Mouse (Mus musculus) CD4-positive, CD25-positive, alpha-beta regulatory T cell, adult 4 months (primary cell): ENCODE results near the gene Hecw2. TPM values are rescaled to one million over a fixed set of nuclear protein-coding genes. Genes with fewer than 3 reads are reported as not detected.

Source experiments
- ATAC-seq: one replicate; pipeline ENCODE4 v1.8.0; 2017
- polyA plus RNA-seq, 2 experiments: library from polyadenylated mRNA; unstranded; fragments of 100-300 nt; shearing (Covaris generic); gene quantifications; one replicate each; pipeline ENCODE4 v1.2.1; 2017

The Hecw2 gene
- polyA plus RNA-seq, 2 experiments from 2014 or later = not detected

DNA sequence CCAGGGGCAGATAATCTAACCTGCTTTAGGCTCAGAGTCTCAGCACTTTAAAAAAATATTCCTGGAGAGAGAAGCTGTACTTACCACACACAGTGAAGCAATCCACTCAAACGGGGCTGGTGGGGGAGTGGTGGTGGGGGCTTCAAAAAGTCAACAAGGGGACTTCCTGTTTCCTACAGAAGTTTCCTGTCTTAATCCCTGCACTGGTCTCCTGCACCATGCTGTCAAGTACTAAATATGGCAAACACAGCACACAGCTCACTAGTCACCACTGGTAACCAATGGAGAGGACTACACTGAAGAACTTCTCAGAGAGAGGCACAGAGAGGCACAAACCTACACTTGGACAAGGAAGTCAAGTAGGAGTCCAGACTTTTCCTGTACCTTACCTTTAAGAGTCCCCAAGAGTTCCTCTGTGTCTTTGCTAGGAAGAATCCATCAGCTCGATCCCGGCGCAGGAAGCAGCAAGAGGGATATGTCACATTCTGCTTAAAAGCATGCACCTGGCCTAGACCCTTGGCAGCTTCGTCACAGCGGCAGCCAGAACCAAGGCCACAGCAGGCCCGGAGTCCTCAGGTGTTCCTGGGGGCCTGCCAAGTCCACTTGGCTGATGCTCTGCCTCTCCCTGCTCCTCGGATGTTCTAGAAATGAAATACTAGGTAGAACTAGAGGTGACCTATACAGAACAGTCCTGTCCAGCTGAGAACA, 217.0 kb downstream of the Hecw2 start:
- ATAC-seq = no peak

DNA sequence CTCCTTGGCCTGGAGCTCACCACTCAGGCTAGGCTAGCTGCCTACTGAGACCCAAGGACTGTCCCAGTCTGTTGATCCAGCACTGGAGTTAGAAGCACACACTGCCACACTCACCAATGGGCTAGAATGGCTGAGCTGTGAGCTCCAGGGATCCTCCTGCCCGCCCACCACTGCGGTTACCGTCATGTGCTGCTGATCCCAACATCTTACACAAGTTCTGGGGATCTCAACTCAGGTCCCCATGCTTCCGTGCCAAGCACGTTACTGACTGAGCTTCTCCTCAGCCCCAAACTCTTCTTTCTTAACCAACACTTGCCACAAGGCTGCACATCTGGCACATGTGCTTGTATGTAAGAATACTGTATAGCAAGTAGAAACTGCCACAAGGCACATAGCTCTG, 218.2 kb downstream of the Hecw2 start:
- no peak for ATAC-seq

DNA sequence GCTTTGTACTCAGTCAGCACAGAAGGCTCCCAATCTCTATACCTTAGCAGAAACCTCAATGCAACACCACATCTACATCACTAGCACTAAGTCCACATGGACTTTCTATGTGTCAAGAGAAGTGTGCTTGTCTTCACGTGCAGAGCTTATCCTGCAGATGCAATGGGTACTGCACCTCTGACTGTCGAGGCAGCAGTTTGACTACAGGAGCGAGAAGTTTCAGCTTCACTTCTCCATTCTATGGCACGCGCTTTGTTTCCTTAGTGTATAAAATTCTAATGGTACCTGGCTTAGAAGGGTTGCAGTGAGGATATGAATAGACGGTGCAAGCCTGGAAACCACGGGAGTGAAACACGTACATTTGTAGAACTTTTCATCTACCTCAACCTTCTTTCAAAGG, 218.9 kb downstream of the Hecw2 start:
- ATAC-seq = no peak

DNA sequence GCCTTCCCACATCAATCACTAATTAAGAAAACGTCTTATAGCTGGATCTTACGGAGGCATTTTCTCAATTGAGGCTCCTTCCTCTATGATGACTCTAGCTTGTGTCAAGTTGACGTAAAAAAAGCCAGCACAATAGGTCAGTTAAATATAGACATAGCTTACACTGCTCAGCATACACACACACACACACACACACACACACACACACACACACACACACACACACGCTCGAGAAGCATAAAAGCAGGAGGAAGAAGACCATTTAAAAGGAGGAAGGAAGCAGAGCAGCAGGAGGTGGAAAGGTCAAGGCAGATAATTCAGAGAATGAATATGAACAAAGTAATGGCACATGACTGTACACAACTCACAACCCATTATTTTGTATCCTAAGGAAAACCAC, 220.0 kb downstream of the Hecw2 start:
- ATAC-seq = no peak

DNA sequence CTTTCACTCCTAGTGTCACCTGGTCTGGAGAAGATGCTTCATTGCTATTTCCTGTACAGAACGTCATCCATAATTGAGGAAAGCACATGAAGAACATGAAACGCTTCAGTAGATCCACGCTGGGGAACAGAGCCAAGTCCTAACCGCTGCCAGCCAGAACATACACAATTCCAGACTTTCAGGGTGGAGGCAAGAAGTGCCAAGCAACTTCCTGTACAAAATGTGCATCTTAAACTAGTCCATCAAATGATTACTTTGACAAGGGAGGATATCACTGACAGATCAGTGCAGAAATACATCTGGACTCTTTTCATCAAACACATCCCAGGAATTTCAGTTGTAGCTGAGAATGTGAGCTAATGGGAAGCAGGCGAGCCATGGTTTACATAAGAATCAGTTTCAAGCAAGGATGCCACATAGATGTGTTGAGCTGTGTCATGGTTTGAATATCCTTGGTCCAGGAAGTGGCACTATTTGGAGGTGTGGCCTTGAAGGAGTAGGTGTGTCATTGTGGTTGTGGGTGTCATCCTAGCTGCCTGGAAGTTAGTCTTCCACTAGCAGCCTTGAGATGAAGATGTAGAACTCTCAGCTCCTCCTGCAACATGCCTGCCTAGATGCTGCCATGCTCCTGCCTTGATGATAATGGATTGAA, 224.5 kb downstream of the Hecw2 start:
- ATAC-seq = no peak

DNA sequence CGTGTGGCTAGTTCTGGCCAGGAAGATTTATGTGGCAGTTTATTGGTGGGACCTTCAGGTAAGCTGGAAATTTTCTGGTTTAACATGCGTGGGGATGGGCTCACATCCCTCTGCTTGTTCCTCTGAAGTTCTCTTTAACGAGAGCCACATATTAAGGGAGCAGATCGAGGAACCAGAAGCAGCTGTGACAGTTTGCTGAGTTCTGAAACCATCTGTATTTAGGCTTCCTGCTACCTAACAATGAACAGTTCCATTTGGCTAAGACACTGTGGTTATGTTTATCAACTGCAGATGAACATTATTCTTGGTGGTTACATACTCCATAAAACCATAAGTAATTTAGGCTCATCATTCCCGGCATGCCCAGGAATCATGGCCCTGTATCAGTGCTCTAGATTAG, 242.6 kb downstream of the Hecw2 start:
- ATAC-seq = no peak

DNA sequence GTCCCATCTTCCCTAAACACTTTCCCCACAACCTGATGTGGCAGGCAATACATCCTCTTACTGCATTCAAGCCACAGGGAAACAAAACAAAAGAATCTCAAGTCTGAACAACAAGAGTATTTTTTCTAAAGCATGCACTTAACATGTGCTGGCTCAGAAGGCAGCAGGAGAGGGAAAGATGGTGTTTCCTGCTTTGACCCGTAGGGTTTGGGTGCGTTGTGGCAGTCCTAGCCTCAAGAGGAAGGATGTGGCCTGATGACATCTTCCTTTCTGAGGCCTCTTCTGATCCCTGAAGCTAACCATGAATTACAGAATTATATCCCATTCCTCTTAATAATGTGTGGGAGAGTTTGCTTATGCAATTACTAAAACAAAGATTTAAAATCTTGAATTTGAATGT, 249.2 kb downstream of the Hecw2 start:
- ATAC-seq = no peak

DNA sequence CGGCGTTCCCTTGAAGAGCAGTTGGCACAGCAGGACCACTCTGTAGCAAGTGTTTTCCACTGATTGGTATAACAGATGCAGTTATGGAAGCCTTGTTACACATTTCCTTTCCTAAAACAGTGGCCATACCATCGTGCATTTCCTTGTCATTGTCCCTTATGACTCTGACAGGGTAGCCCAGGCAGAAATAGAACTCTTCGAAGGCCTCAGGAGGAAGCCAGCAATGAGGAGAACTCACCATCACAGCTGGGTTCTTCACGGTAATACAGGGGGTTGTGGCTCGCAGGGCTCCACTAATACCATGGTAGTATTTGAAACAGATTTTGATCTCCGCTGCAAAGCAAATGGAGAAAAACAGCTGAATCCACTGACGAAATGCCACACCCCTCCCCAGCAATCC, 252.5 kb downstream of the Hecw2 start:
- no peak for ATAC-seq

DNA sequence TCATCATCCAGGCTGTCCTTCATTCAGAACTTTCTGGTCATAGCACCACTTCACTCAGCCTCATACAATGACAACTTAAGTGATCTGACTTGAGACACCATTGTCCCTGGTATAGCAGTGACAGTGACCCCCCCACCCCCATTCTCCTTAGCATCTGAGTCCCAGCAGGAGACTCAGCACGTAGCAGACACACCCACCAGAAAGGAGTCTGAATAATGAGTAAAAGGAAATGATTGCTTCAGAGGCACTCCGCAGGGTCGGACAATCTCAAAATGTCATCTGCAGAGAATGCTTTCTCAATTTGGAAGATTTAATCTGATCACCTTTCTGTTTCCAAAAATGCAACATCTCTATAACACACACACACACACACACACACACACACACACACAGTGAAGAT, 253.4 kb downstream of the Hecw2 start:
- ATAC-seq = no peak

DNA sequence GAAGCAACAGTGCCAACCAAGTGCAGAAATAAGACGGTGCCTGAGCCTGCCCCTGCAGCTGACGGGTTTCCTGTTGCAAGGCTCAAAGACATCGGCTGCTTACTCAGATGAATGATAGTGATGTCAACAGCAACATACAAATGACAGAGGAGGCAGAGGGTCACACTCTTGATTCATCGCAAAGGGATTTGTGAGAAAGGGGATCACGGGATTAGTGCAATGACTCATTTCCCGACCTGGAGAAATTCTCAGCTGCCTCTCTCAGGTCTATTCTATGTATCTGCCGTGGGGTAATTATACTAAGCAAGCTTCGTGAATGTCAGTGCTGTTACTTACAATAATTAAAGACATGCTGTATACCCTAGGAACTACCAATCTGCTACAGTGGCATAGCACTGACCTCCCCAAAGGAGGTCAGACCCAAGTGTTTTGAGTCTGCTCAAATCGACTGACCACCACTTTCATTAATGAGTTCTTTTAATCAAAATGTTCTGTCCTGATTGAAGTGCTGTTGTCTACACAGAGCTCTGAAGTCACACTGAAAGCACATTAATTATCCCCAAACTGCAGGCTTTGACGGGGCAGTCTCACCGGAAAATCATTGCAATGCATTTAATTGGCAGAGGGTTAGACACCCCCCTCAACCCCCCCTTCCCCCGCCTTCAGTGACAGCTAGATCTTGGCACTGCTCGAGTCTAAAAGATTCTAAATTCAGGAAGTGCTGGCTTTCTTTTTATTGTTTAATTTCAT, 254.5 kb downstream of the Hecw2 start:
- peak; percentile 53 for ATAC-seq

DNA sequence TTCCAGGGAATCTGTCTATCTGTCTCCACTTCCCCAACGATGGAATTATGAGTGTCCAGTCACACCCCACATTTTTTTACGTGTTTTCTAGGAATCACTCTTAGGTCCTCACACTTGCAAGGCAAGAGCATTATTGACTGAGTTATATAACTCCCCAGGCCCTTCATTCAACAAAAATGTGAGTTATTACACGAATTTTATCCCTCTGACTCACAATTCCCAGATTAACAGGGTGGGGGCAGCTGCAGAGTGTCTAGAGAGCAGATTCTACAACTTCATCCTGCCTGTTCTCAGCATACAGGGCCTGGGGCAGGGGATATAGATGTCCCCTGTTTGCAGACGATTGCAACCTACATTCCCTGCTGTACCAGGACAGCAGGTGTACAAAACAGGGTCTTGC, 255.7 kb downstream of the Hecw2 start:
- ATAC-seq = no peak

DNA sequence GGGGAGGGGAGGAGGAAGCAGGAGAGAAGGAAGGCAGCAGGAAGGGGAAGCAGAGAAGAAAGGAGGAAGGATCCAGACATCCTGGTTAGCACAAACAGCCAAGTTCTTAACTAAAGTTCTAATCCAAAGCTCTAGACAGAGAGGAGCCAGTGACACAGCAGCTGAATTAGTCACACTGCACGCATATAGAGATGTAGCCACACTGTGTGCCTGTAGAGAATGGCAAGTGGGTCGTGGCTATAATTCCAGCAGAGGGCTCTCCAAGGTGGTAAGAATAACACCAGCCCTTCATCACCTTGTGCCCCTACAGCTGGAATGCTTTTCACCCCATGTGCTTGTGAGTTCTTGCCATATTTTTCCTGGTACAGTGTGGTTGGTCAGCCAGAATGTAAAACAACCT, 261.7 kb downstream of the Hecw2 start:
- no peak for ATAC-seq

DNA sequence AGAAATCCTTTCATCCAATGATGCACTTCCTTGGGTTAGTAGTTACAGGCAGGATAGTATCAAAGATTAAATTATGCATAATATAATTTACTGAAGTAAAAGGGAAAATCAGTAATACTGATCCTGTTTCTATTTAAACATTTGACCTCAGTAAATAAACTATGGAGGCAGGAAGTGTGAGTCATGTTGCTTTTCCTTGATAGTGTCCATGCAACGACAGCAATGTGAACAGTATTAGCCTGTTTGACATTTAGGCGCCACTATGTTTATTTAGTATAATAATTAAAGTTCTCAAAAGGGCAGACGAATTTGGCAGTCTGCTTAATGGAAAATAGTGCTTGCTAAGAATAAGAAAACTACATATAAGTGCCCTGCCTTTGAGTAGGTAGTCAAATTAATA, 263.7 kb downstream of the Hecw2 start:
- no peak for ATAC-seq

DNA sequence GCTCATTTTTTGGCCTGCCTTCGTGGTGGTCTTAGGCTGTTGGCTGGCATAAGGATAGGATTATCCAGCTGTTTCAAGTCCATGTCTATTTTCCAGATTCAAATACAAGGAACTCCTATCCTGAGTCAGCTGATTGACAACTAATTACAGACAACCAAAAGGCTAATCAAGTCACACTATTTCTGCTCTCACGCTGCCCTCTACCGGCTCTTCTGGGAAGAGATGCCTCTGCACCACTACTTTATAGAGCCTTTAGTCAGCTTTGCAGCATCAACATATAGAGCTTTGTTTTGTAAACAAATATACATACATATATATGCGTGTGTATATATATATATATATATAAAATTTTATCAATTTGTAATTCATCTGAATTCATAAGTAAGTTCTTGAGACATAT, 267.4 kb downstream of the Hecw2 start:
- peak; percentile 57 for ATAC-seq

DNA sequence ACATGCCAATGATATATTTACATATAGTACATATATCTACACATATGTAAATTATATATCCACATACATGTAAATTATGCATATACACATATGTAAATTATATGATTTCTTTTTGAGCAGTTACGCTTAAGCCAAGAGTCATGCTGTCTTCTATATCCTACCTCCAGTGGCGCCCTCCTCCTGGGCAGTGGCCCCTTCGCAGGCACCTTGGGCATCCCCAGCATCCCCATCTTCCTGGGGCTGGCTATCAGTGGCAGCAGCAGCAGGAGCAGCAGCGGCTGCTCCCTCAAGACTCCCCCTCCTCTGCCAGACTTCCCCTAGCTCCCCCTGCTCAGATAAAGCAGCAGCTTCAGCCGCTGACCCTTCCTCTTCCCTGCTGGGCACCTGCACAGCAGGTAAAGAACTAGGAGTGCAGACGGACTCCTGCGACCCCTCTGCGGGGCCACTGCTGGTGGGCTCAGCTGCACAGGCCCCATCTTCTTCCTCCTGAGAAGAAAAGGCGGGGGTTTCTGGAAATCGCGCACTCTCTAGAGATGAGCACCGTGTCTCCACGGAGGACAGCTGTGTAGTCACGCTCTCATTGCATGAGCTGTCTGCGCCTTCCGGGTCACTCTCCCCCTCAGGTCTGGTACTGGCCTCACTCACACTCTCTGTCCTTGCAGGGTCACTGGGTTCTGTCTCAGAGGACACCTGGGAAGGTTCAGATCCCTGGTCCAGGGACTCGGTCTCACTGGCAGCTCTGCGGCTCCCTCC, 269.6 kb downstream of the Hecw2 start:
- no peak for ATAC-seq

DNA sequence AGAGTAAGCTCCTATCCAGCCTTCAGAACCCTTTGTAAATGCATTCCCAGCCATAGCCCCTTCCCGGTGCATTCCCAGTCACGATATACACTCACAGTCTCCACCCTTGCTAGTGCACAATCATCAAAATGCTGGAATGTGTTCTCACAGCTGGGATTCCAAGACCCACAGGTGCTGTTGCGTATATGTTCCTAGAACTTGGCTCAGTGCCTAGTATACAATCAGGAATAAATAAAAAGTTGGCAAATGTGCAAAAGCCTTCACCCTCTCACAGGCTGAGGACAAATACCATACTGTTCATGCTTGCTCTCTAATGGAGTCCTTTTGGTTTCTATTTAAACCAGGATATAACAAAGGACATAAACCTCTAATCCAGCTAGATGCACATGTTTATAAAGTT, 283.1 kb downstream of the Hecw2 start:
- no peak for ATAC-seq

DNA sequence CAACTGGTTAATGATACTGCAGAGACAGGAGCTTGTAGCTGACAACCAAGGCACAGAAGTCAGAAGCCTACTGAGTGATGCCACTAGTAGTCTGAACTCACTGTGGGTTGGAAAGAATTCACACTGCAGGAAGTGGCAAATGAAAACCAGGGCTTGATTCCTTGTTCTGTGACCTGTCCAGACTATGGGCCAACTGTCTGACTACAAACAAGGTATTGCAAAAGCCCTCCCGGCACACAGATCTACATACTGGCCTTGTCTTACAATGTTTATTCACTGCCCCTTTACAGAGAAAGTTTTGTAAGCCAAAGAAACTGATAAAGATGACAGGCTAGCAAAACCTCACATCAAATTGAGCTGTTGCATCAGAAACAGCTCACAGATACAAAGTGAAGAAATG, 284.7 kb downstream of the Hecw2 start:
- no peak for ATAC-seq

DNA sequence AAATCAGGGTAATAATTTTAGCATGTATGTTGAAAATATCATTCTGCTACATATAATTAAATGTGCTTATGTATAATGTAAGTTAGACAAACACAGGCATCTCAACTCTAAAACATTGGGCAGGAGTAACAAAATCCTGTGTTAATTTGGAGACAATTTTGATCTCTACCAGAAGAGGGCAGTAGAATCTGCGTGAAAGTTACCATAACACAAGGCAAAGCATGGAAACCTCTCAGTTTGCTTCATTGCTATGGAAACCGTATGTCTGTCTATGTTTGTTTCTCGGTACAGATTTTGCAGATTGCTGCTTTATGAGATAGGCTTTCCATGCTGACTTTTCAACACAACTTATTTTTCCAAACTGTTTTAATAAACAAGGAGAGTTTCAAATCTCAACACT, 285.9 kb downstream of the Hecw2 start:
- ATAC-seq = peak; percentile 91

DNA sequence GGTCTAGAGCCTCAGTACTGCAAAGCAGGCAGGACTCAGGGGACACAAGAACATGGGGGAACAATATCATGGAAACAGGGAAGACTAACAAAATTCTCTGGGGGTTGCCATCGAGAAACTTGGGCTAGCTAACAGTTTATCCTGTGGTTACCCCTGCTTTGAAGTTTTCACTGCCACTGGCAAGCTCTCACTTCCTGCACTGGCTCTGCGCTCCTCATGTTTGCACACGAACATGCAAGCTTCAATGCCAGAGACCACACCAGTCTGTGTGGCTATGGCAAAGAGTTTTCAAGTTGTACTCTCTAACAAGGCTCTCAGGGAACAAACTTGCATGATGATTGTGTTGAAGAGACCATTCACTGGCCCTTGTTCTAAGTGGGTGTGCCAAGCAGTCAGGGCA, 288.8 kb downstream of the Hecw2 start:
- peak; percentile 64 for ATAC-seq

DNA sequence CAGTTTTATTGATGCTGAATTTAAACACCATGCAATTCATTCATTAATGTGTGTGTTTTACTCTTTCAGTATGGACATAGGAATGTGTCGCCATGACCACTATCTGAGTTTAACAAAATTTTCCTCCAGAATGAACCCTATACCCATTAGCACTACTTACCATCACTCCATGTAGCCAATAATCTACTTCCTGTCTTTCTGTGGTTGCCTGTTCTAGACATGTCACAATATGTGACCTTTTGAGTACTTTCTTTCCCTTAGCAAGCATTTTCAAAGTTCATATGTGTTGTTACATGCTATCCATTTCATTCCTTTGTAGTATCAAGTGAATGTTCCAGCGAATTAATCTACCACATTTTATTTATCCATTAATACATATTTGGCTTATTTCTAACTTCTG, 294.6 kb downstream of the Hecw2 start:
- ATAC-seq = peak; percentile 69

DNA sequence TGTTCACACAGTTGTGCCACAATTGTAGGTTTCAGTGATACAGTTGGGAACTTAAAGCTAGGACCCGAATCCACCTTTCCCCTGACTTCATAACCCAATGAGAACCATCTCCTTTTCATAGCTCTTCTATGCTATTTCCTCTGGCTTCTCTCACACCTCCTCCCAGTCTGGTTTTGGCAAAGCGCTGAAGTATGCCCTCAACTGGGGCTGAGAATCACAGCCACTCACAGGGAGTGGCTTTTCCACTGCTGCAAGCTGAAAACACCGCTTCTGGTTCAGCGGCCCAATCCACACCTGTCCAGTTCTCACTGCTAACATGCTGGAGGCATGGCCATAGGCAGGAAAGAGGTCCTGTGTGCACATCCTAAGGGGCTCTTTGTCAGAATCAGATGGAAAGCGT, 300.7 kb downstream of the Hecw2 start:
- ATAC-seq = no peak

DNA sequence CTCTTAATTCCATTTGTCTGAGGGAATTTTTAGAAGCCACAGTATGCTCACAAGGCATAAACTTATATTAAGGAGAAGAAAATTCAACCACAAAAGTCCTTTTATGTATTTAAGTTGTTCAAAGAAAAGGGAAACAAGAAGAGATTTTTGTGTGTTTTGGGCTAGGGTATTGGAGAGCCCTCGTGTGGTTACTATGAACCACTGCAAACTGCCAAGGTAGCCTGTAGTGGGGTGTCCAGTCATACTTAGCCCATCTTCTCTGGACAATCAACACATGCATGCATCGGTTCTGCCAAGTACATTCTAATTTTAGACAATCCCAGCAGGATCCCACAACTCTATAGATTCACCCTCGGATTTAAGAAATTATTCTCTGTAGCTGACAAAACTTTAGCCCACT, 304.6 kb downstream of the Hecw2 start:
- peak; percentile 75 for ATAC-seq

DNA sequence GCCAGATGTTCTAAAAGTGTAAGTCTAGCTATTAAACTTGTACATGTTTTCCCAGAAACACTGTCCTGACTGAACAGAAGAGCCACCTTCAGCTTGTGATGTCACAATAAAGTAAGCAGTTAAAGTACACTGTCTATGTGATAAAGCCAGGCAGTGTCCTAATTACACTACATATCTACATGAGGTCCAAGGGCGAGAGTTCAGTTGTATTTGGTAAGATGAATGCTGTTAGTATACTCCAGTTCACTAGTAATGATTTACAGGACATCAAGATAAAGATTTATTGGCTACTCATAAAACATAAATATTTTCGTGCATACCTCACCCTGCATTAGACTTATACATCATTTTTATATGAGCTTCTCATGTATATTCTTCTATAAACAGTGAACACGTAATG, 305.2 kb downstream of the Hecw2 start:
- no peak for ATAC-seq
